Mouse (Mus musculus) macrophage (primary cell): Measurements from ENCODE around the gene Barx2. TPM values are rescaled to one million over a fixed set of nuclear protein-coding genes. Genes with fewer than 3 reads are reported as not detected.

Source experiments
- H3K27ac ChIP-seq: fragments of 350-480 bp; formaldehyde crosslinking; 2 replicates; pipeline ENCODE4 v1.9.0; 2021
- H3K36me3 ChIP-seq: fragments of 350-480 bp; formaldehyde crosslinking; 2 replicates; pipeline ENCODE4 v1.9.0; 2021; ENCODE audit errors: inconsistent target
- H3K4me3 ChIP-seq: fragments of 350-480 bp; formaldehyde crosslinking; 2 replicates; pipeline ENCODE4 v1.9.0; 2021; ENCODE audit errors: inconsistent target
- H3K79me2 ChIP-seq: fragments of 350-480 bp; formaldehyde crosslinking; 2 replicates; pipeline ENCODE4 v1.9.0; 2021; ENCODE audit errors: inconsistent target
- WGBS: methylation state at CpG from one replicate; pipeline ENCODE4 v1.1.7; 2026; ENCODE audit warnings: inconsistent platforms; ENCODE audit not compliant: missing documents; 5-methylcytosine and 5-hydroxymethylcytosine counted together
- polyA plus RNA-seq: library from polyadenylated mRNA; stranded (reverse); fragments of 250-400 nt; gene quantifications from 3 replicates; pipeline ENCODE4 v1.2.4, GENCODE M21; 2018; ENCODE audit warnings: inconsistent platforms

Barx2 gene
- polyA plus RNA-seq, 1 experiment from 2014 or later, result not detected

DNA sequence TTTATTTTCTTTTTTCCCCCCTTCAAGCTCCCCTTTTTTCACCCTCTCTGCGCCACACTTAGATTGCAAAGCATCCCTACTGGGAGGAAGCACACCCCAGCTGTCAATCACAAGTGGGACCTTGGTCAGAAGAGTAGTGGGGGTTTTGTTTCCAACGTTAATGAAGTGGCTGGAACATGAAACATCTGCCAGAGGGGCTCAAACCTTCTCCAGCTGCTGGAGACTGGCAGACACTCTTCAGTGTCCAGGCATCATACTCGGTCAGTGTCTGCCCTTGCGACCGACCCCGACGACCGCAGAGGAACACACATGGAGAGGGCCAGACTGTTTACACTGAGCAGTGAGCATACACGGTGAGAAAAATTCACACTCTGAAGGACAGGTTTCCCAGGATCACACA lies 3.2 kb upstream of the Barx2 start:
- WGBS, result 35% methylated on average over 9 of the region's 9 CpGs
- no peak overlapping the region for H3K27ac ChIP-seq
- no peaks in the 10 kb centered on the region for H3K36me3 ChIP-seq
- H3K4me3 ChIP-seq, result no peak overlapping the region
- H3K79me2 ChIP-seq, result no peaks in the 10 kb centered on the region

DNA sequence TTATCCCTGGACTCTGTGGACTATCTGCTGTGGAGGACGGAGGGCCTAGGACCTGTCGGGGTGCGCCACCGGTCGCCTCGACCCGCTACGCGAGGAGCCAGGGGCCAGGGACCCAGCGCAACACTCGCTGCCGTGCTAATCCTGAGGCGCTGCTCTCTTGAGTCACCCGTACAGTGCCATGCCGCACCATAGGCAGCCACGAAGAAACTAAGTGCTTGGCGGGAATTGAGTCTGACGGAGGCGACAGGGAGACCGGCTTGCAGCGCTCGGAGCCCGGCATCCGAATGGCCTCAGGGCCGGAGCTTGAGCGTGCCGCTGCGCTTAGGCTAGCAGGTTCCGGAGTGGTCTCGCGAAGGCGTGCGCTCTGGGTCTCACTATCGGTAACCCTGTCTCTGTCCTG lies 1.6 kb upstream of the Barx2 start:
- Histone ChIP-seq H3K36me3 (no peaks in the 10 kb centered on the region), H3K4me3 (no peak overlapping the region), H3K79me2 (no peaks in the 10 kb centered on the region), H3K27ac (no peak overlapping the region)
- 1% methylated on average over 34 of the region's 34 CpGs for WGBS

DNA sequence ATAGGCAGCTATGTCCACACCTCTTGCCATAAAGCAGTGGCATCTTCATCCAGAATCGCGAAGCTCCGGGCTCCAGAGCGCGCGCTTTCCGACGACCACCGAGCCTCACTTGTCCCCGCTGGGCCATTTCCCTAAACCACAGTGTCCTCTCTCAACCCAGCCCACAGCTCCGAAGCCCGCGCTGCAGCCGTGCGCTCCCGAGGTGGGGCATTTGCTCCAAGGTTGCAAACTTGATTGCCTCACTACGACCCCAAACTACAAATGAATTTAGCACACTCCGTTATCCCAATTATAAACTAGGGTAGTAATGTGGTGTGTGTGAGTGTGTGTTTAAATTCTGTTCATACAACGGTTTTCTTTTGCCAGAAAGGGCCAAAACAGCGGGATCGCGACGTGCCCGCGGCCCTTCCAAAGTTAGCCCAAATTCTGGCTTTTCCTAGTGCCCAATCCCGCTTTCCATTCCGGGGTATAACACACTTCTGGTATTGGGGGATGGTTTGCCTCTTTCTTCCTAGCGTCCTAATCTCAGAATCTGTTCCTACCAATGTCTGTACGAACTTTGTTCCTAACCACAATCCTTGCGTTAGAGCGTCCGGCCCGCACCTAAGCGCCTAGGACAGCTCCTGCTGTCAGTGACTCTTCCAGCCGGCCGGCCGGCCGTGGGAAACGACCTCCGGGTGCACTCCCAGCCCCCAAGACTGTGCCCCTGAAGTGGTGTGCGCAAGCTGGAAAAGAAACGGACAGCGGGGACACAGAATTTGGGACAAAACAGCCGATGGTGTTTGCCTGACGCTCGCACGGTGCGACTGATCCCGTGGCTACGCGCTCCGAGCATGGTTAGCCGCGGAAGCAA lies 703 bp upstream of the Barx2 start:
- no peak overlapping the region for H3K4me3 ChIP-seq
- H3K27ac ChIP-seq, result no peak overlapping the region
- no peaks in the 10 kb centered on the region for H3K79me2 ChIP-seq
- H3K36me3 ChIP-seq, result no peaks in the 10 kb centered on the region
- WGBS, result 3% methylated on average over 53 of the region's 54 CpGs

DNA sequence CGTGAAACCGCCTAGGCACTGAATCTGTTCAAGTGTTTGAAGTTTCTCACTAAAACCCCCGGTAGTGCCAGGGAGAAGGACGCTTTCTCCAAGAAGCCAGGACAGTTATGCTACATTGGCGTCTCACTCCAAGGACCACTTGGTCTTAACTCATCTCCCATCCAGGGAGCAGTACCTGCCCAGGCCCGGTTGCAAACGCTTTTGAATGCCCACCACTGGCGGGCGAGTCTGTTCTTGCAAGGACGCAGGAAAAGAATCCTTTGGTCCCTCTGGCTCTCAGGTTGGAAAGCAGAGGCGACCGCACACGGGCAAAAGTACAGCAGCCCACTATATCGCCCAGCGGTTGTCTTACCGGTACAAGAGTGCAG lies 725 bp downstream of the Barx2 start:
- WGBS, result 8% methylated on average over 16 of the region's 16 CpGs

DNA sequence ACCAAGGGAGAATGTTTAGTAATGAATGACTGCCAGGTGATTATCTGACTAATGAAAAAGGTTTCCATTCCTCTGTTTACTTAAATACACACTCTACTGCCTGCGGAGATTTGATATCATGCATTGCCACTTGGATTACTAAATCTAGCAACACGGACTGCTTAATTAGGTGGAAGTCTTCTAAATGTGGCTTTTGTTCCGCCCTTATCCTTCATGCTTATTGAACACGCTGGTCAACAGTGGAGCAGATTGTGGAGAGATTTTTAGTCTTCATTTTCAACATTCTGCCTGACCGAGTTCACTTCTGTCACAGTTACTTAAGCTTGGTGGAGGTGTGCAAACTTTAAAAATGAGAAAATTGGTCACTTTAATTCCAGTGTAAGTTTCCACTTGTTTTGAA lies 3.0 kb downstream of the Barx2 start:
- Histone ChIP-seq H3K27ac (no peak overlapping the region), H3K4me3 (no peak overlapping the region), H3K79me2 (no peaks in the 10 kb centered on the region), H3K36me3 (no peaks in the 10 kb centered on the region)
- WGBS, result 86% methylated on average over 5 of the region's 5 CpGs

More for the DNA sequence above, 725 bp downstream of the Barx2 start:
- Histone ChIP-seq H3K27ac (no peak overlapping the region), H3K4me3 (no peak overlapping the region), H3K79me2 (no peaks in the 10 kb centered on the region), H3K36me3 (no peaks in the 10 kb centered on the region)

DNA sequence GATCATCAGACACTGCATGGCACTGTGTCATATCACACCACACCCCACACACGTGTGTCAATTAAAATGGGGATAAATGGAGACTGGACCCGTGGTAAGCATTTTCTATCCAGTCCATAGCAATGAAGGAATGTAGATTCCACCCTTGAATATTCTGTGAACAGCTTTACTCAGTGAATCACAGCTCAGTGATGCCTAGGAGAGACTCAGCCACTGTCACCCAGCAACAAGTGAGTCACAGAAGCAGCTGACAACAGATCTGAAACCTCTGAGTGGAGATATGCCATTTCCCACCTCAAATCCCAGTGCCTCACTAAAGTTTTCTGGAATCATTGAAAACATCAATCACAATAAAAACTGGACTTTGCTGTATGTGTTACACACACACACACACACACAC lies 11.5 kb downstream of the Barx2 start:
- 100% methylated on average over 1 of the region's 2 CpGs for WGBS
- no peak overlapping the region for H3K27ac ChIP-seq
- H3K36me3 ChIP-seq, result no peaks in the 10 kb centered on the region
- no peaks in the 10 kb centered on the region for H3K79me2 ChIP-seq
- H3K4me3 ChIP-seq, result no peak overlapping the region

DNA sequence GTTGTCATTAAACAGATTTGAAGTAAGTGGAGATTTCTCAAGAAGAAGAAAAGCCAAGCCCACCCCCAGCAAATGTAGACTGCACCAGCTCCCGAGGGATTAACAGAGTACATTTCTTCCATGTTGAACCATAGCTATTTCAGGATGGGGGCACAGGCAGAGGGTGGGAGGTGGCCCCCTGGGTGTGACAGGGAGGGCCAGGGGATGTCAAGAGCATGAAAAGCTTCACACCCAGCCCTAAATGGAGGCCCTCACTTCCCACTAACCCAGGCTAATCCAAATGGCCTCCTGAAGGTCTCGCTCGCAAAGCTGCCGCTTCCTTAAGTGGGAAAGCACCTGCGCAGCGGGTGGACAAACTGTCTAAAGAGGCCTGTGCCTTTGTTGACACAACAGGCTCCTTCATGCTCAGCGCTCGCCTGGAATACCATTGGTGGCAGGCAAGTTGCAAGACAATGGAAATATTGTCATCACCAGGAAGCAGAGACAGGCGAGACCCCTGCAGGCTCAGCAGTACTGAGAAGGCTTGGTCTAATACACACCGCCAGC lies 18.4 kb downstream of the Barx2 start:
- H3K36me3 ChIP-seq, result no peaks in the 10 kb centered on the region
- no peak overlapping the region for H3K27ac ChIP-seq
- H3K4me3 ChIP-seq, result no peak overlapping the region
- H3K79me2 ChIP-seq, result no peaks in the 10 kb centered on the region
- 82% methylated on average over 10 of the region's 10 CpGs for WGBS

DNA sequence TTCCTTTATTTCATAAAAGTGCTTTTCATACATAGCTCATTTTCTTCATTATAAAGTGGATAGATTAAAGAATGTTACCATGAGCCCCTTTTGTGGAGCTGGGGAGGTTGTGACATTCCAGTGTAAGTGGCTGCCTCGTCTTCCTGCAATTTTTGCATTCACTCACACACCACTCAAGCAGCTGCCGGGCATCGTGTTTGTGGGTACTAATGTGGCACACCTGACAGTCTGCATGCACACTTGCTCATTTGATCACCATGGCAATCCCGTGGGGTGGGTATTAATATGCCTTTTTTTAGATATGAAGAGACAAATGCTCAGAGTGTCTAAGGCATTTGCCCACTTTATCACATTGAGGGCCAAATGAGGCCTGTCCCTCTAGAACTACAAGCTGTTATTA lies 24.9 kb downstream of the Barx2 start:
- Histone ChIP-seq H3K79me2 (no peaks in the 10 kb centered on the region), H3K36me3 (no peaks in the 10 kb centered on the region), H3K27ac (no peak overlapping the region), H3K4me3 (no peak overlapping the region)
- 82% methylated on average over 4 of the region's 4 CpGs for WGBS

DNA sequence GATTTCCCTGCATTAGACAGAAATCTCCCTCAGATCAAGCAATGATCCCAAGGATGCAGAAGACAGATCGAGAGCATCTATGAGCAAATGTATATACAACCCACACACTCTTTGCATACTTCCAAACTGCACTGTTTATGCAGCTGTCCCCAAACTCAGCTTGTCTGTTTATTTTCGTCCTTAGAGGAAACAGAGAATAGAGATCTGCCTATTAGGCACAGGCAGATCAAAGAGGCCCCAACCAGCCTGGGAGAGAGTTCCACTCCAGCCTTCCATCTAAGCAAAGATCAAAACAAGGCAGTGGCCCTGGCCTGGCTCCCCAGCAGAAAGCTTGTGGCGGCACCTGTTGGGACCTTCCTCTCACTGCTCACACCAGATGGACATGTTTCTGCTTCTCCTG lies 27.0 kb downstream of the Barx2 start:
- 74% methylated on average over 3 of the region's 3 CpGs for WGBS
- no peak overlapping the region for H3K27ac ChIP-seq
- H3K4me3 ChIP-seq, result no peak overlapping the region
- H3K79me2 ChIP-seq, result no peaks in the 10 kb centered on the region
- H3K36me3 ChIP-seq, result no peaks in the 10 kb centered on the region

DNA sequence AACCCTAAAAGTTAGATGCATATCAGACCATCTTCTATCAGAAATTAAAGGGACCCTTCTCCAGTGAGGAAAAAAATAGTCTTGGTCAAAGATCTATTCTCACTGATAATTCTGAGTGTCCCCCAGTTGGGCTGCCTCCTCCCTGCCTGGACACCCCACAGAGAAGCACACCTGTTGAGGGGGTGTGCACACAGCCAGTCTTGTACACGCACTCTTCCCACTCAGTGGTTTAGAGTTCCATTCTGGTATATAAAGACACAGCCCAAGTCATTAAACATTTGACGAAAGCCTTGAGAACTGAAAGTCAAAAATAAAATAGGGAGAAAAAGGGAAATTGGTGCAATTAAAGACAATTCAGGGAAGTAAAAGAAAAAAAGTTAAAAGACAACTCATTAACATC lies 30.9 kb downstream of the Barx2 start:
- 95% methylated on average over 2 of the region's 2 CpGs for WGBS
- Histone ChIP-seq H3K36me3 (no peaks in the 10 kb centered on the region), H3K79me2 (no peaks in the 10 kb centered on the region), H3K4me3 (no peak overlapping the region), H3K27ac (no peak overlapping the region)

DNA sequence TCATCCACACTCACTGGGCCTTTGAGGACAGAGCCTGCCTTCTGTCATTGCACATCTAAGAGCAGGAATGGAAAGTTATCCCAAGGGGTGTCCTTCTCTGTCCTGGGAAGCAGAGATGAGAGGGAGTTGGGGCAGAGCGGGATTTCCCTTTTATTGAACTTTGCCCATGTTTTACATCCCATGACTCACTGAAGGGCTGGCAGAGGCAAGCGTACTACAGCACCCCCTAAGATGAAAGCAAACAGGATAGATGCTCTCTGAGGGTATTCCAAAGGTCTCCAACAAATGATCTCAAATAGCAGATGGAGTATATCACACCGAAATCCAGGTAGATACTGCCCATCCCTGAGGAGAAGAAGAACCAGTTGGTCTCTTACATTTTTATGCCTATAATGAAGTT lies 37.7 kb downstream of the Barx2 start:
- H3K36me3 ChIP-seq, result no peaks in the 10 kb centered on the region
- H3K79me2 ChIP-seq, result no peaks in the 10 kb centered on the region
- no peak overlapping the region for H3K27ac ChIP-seq
- 90% methylated on average over 3 of the region's 3 CpGs for WGBS
- no peak overlapping the region for H3K4me3 ChIP-seq

DNA sequence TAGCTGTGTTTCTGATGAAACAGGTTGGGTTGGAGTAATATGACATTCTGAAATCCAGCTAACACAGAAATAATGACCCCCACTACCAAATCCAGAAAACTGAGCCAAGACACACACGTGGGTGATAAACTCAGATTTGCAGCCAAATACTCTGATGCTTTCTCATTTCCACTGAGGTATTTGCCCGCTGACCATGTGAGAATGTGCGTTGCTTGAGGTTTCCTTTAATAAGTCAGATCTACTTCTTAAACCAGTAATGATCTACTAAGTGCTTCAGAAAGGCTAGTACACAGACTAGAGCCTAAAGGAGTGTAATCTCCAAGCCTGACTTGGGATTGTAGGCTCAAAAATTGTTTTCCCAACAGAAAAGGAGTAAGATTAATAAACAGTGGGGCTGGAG lies 39.0 kb downstream of the Barx2 start:
- no peak overlapping the region for H3K4me3 ChIP-seq
- H3K79me2 ChIP-seq, result no peaks in the 10 kb centered on the region
- no peak overlapping the region for H3K27ac ChIP-seq
- 100% methylated on average over 3 of the region's 3 CpGs for WGBS
- no peaks in the 10 kb centered on the region for H3K36me3 ChIP-seq

DNA sequence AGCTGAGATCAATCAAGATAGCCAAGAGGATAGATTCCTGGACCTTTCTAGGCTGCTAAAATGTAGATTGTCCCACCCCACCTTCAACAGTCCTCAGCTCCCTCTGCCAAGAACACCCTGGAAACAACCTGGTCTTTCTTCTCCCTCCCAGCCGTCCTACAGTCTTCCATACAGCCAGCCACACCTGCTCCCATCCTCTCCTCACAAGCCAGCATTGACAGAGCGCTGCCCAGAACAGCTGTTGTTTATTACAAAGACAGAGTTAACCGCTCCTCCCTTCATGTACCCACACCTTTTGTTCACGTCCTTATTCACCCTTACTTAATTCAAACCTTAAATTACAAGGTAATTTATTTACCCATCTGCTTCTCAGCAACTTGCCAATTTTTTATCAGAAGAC lies 41.9 kb downstream of the Barx2 start:
- Histone ChIP-seq H3K79me2 (no peaks in the 10 kb centered on the region), H3K36me3 (no peaks in the 10 kb centered on the region), H3K4me3 (no peak overlapping the region), H3K27ac (no peak overlapping the region)
- WGBS, result 77% methylated on average over 4 of the region's 4 CpGs

DNA sequence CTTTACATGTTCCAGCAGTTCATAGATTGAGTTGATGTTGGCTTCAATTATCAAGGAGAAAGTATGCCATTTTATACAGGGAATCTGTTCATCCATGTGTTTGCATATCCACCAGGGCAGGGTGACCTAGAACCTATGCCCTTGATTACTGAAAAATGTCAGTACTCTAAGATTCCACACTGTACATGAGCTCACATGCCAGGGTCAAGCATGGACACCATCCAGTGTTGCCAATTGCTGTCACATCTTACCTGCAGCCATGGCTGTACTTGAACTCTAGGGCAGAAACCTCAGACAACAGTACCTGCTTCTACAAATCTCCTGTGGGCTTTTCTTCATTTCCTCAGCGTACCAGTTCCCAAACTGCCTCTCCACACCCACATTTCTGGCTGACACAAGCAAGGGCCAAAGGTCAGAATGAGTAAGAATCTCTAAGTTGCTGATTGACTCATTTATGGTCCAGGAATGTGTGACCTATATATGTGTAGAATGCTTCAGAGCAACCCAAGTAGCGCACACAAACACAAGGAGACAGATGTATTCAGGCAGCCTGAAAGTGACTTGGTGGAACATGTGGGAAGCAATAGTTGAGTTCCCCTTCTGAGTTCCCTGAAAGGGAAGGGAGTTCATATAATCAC lies 44.3 kb downstream of the Barx2 start:
- H3K27ac ChIP-seq, result no peak overlapping the region
- H3K79me2 ChIP-seq, result no peaks in the 10 kb centered on the region
- no peaks in the 10 kb centered on the region for H3K36me3 ChIP-seq
- 94% methylated on average over 2 of the region's 2 CpGs for WGBS
- H3K4me3 ChIP-seq, result no peak overlapping the region

DNA sequence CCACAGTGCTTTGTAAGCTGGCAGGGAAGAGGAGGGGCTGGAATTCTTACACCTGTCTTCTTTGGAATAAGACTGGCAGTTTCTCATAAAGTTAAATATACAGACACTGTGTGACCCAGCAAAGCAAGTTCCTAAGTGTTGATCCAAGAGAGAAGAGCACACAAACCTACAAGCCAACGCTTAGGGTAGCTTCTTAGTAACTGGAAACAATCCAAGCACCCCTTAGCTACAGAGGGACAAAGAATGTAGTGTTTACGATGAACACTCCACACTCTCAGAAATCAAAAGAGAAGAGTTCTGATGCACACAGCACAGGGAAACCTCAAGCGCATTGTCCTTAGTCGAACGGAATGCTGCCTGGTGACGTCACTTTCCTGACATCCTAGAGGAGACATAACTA lies 49.4 kb downstream of the Barx2 start:
- H3K27ac ChIP-seq, result no peak overlapping the region
- no peaks in the 10 kb centered on the region for H3K36me3 ChIP-seq
- H3K4me3 ChIP-seq, result no peak overlapping the region
- WGBS, result 97% methylated on average over 6 of the region's 6 CpGs
- no peaks in the 10 kb centered on the region for H3K79me2 ChIP-seq
